ENCODE assay signal across 25 mouse cellular contexts in genomic region chr2:174470333-174470732, GRCm38 (mm10). TPM values are rescaled to one million over a fixed set of nuclear protein-coding genes. Genes with fewer than 3 reads are reported as not detected.
DNase-seq lines count a peak whose midpoint lies in the region; ATAC-seq lines count a peak whose summit lies in the region.
"Had no signal": no experiment of that assay in that cellular context is flagged by ENCODE, and none has a peak within 500 bp of the region (broad histone marks: within the 10 kb centered on the region; RNA-seq: fewer than 3 reads in every experiment).

No protein-coding gene starts in this region.

- peak; percentile 53 for DNase-seq in CD4-positive, CD25-positive, alpha-beta regulatory T cell, adult 2 months (ENCODE audit: low read depth, low spot score)
- peak; percentile 57 for DNase-seq in midbrain, embryonic 11.5 days (ENCODE audit: low spot score, missing footprints)
- DNase-seq in midbrain, embryonic 10.5 days (ENCODE audit: low spot score): no peak
- DNase-seq in lung, adult 18-20 months: no peak
- no peak for DNase-seq in hindbrain, embryonic 11.5 days (ENCODE audit: low spot score)
- DNase-seq: cerebellum, adult 9-11 months; forebrain, postnatal 0 days; heart, postnatal 10 days; kidney, adult 2 months; kidney, postnatal 14 days; lung, adult 2 months; lung, postnatal 36 days; right cerebral cortex, postnatal 14 days had no signal

- no peak overlapping the region for H3K4me3 ChIP-seq in midbrain, embryonic 11.5 days (ENCODE audit: low read depth, low read length)
- H3K4me3 ChIP-seq in midbrain, embryonic 10.5 days: no peak overlapping the region
- peak overlapping the region; percentile 92; the same call in 1 of the 2 replicates for H3K4me3 ChIP-seq in liver, embryonic 12.5 days
- no peak overlapping the region for H3K4me3 ChIP-seq in hindbrain, embryonic 11.5 days (ENCODE audit: low read depth, low read length)
- H3K4me3 ChIP-seq: embryonic facial prominence, embryonic 13.5 days; hindbrain, embryonic 12.5 days; left cerebral cortex, adult 2 months; limb, embryonic 10.5 days; midbrain, embryonic 12.5 days; neural tube, embryonic 12.5 days had no signal

- no peaks in the 10 kb centered on the region; the same call in 1 of the 2 replicates for H3K36me3 ChIP-seq in midbrain, embryonic 11.5 days (ENCODE audit: control insufficient read depth, insufficient read depth, low read length)
- H3K36me3 ChIP-seq in midbrain, embryonic 10.5 days: peaks cover 65% of the 10 kb centered on the region
- peaks cover 62% of the 10 kb centered on the region for H3K36me3 ChIP-seq in liver, embryonic 12.5 days
- no peaks in the 10 kb centered on the region for H3K36me3 ChIP-seq in hindbrain, embryonic 11.5 days (ENCODE audit: control insufficient read depth, insufficient read depth, low read length)

- WGBS in midbrain, embryonic 11.5 days: 90% methylated on average over 4 of the region's 4 CpGs
- 92% methylated on average over 4 of the region's 4 CpGs for WGBS in midbrain, embryonic 10.5 days
- WGBS in liver, embryonic 12.5 days (ENCODE audit: insufficient replicate concordance): 16% methylated on average over 4 of the region's 4 CpGs
- WGBS in hindbrain, embryonic 11.5 days: 92% methylated on average over 4 of the region's 4 CpGs

- no peak overlapping the region for H3K9ac ChIP-seq in midbrain, embryonic 11.5 days (ENCODE audit: low read length)
- no peak overlapping the region for H3K9ac ChIP-seq in liver, embryonic 12.5 days
- no peak overlapping the region for H3K9ac ChIP-seq in hindbrain, embryonic 11.5 days (ENCODE audit: low read depth, low read length)
- H3K9ac ChIP-seq: embryonic facial prominence, embryonic 13.5 days; forebrain, postnatal 0 days; hindbrain, embryonic 12.5 days; midbrain, embryonic 12.5 days; neural tube, embryonic 12.5 days had no signal

- no peaks in the 10 kb centered on the region for H3K9me3 ChIP-seq in midbrain, embryonic 11.5 days (ENCODE audit: control insufficient read depth, low read length)
- H3K9me3 ChIP-seq in midbrain, embryonic 10.5 days (replicated peaks): no peaks in the 10 kb centered on the region
- no peaks in the 10 kb centered on the region for H3K9me3 ChIP-seq in liver, embryonic 12.5 days (replicated peaks)
- no peaks in the 10 kb centered on the region for H3K9me3 ChIP-seq in hindbrain, embryonic 11.5 days (ENCODE audit: control insufficient read depth, low read length)
- H3K9me3 ChIP-seq: embryonic facial prominence, embryonic 13.5 days; hindbrain, embryonic 12.5 days; limb, embryonic 10.5 days; midbrain, embryonic 12.5 days; neural tube, embryonic 12.5 days had no signal

- H3K4me1 ChIP-seq in midbrain, embryonic 11.5 days (ENCODE audit: control insufficient read depth, insufficient read depth, low read length): peaks cover 7% of the 10 kb centered on the region; the same call in 1 of the 2 replicates
- H3K4me1 ChIP-seq in midbrain, embryonic 10.5 days: peaks cover 27% of the 10 kb centered on the region
- peaks cover 54% of the 10 kb centered on the region for H3K4me1 ChIP-seq in liver, embryonic 12.5 days
- 0 out of 2 replicates have a peak, but pooled peaks cover 2% of the 10 kb centered on the region for H3K4me1 ChIP-seq in hindbrain, embryonic 11.5 days (replicated peaks; ENCODE audit: control insufficient read depth, insufficient read depth, low read length)

- no peaks in the 10 kb centered on the region for H3K27me3 ChIP-seq in midbrain, embryonic 11.5 days (ENCODE audit: control insufficient read depth, insufficient read depth, low read length)
- H3K27me3 ChIP-seq in midbrain, embryonic 10.5 days (ENCODE audit: low read depth, poor library complexity, severe bottlenecking): no peaks in the 10 kb centered on the region
- H3K27me3 ChIP-seq in liver, embryonic 12.5 days (replicated peaks): no peaks in the 10 kb centered on the region
- H3K27me3 ChIP-seq in hindbrain, embryonic 11.5 days (ENCODE audit: control insufficient read depth, insufficient read depth, low read length): no peaks in the 10 kb centered on the region
- H3K27me3 ChIP-seq: embryonic facial prominence, embryonic 13.5 days; hindbrain, embryonic 12.5 days; midbrain, embryonic 12.5 days; neural tube, embryonic 12.5 days; Patski had no signal

- H3K4me2 ChIP-seq in midbrain, embryonic 11.5 days: no peak overlapping the region
- peak overlapping the region; percentile 94 for H3K4me2 ChIP-seq in liver, embryonic 12.5 days
- no peak overlapping the region for H3K4me2 ChIP-seq in hindbrain, embryonic 11.5 days (replicated peaks; ENCODE audit: low read depth, low read length)
- H3K4me2 ChIP-seq: embryonic facial prominence, embryonic 13.5 days; heart, embryonic 11.5 days; hindbrain, embryonic 12.5 days; midbrain, embryonic 12.5 days; neural tube, embryonic 12.5 days had no signal

- no peak for ATAC-seq in CD4-positive, CD25-positive, alpha-beta regulatory T cell, adult 4 months
- ATAC-seq in midbrain, embryonic 11.5 days (ENCODE audit: low FRiP score): no peak
- no peak for ATAC-seq in liver, embryonic 12.5 days
- ATAC-seq in megakaryocyte-erythroid progenitor cell, adult 5-6 weeks (replicated peaks; ENCODE audit: low FRiP score, low TSS enrichment, poor library complexity, severe bottlenecking): peak; percentile 62
- ATAC-seq in hindbrain, embryonic 11.5 days (ENCODE audit: low FRiP score): no peak
- ATAC-seq: forebrain, postnatal 0 days; inflammation-experienced regulatory T-cells, adult 6 months; Patski had no signal

- no peak overlapping the region for H3K27ac ChIP-seq in midbrain, embryonic 11.5 days (ENCODE audit: low read depth, low read length)
- no peak overlapping the region for H3K27ac ChIP-seq in midbrain, embryonic 10.5 days (replicated peaks)
- peak overlapping the region; percentile 90; the same call in 1 of the 2 replicates for H3K27ac ChIP-seq in liver, embryonic 12.5 days
- H3K27ac ChIP-seq in hindbrain, embryonic 11.5 days (ENCODE audit: low read depth, low read length): no peak overlapping the region
- H3K27ac ChIP-seq: embryonic facial prominence, embryonic 13.5 days; hindbrain, embryonic 12.5 days; left cerebral cortex, adult 2 months; limb, embryonic 10.5 days; midbrain, embryonic 12.5 days; neural tube, embryonic 12.5 days had no signal

RNA-seq across cellular contexts. Expression of gene Prelid3b, which starts 2.5 kb away (rescaled TPM):
- 10 to 100 TPM; 69.8 to 85.8 TPM for polyA plus RNA-seq in CD4-positive, CD25-positive, alpha-beta regulatory T cell, adult 4 months (2017; shearing (Covaris generic))
- 129 and 130 TPM in 2 replicates for polyA plus RNA-seq in midbrain, embryonic 11.5 days (2014; fragmentation: Nextera tagmentation; extraction: Ambion mirVana)
- polyA plus RNA-seq in midbrain, embryonic 10.5 days (2016; fragmentation: Nextera tagmentation; extraction: Ambion mirVana): 125 and 132 TPM in 2 replicates
- 113 and 115 TPM in 2 replicates for polyA plus RNA-seq in liver, embryonic 12.5 days (2016; fragmentation: Nextera tagmentation; extraction: Ambion mirVana)
- total RNA-seq in megakaryocyte-erythroid progenitor cell, adult 5-6 weeks (2014; fragmentation: Nextera tagmentation): 75.0 and 119 TPM in 2 replicates
- total RNA-seq in megakaryocyte-erythroid progenitor cell, adult 5-6 weeks (2017): 168 and 233 TPM in 2 replicates
- polyA plus RNA-seq in hindbrain, embryonic 11.5 days (2014; fragmentation: Nextera tagmentation; extraction: Ambion mirVana): 130 and 141 TPM in 2 replicates

RNA-seq across cellular contexts. Expression of gene Atp5e, which starts 6.4 kb away (rescaled TPM):
- polyA plus RNA-seq in CD4-positive, CD25-positive, alpha-beta regulatory T cell, adult 4 months (2017; shearing (Covaris generic)): 100 to 1,000 TPM; 552 to 670 TPM
- 694 and 705 TPM in 2 replicates for polyA plus RNA-seq in midbrain, embryonic 11.5 days (2014; fragmentation: Nextera tagmentation; extraction: Ambion mirVana)
- polyA plus RNA-seq in midbrain, embryonic 10.5 days (2016; fragmentation: Nextera tagmentation; extraction: Ambion mirVana): 569 and 605 TPM in 2 replicates
- 514 and 545 TPM in 2 replicates for polyA plus RNA-seq in liver, embryonic 12.5 days (2016; fragmentation: Nextera tagmentation; extraction: Ambion mirVana)
- total RNA-seq in megakaryocyte-erythroid progenitor cell, adult 5-6 weeks (2014; fragmentation: Nextera tagmentation): 794 and 967 TPM in 2 replicates
- 188 and 249 TPM in 2 replicates for total RNA-seq in megakaryocyte-erythroid progenitor cell, adult 5-6 weeks (2017)
- polyA plus RNA-seq in hindbrain, embryonic 11.5 days (2014; fragmentation: Nextera tagmentation; extraction: Ambion mirVana): 686 and 740 TPM in 2 replicates

RNA-seq across cellular contexts. Expression of gene Tubb1, which starts 19.8 kb away (rescaled TPM):
- polyA plus RNA-seq in CD4-positive, CD25-positive, alpha-beta regulatory T cell, adult 4 months (2017; shearing (Covaris generic)): not detected
- polyA plus RNA-seq in midbrain, embryonic 11.5 days (2014; fragmentation: Nextera tagmentation; extraction: Ambion mirVana): 5.3 and 6.8 TPM in 2 replicates
- 4.3 and 6.1 TPM in 2 replicates for polyA plus RNA-seq in midbrain, embryonic 10.5 days (2016; fragmentation: Nextera tagmentation; extraction: Ambion mirVana)
- polyA plus RNA-seq in liver, embryonic 12.5 days (2016; fragmentation: Nextera tagmentation; extraction: Ambion mirVana): 48.2 and 55.7 TPM in 2 replicates
- total RNA-seq in megakaryocyte-erythroid progenitor cell, adult 5-6 weeks (2014; fragmentation: Nextera tagmentation): not detected in 2 replicates
- total RNA-seq in megakaryocyte-erythroid progenitor cell, adult 5-6 weeks (2017): 1.5 and 3.5 TPM in 2 replicates
- 5.3 and 5.7 TPM in 2 replicates for polyA plus RNA-seq in hindbrain, embryonic 11.5 days (2014; fragmentation: Nextera tagmentation; extraction: Ambion mirVana)
- total RNA-seq: left cerebral cortex, adult 2 months had no signal
- polyA plus RNA-seq: Patski had no signal

RNA-seq across cellular contexts. Expression of gene Ctsz, which starts 31.5 kb away (rescaled TPM):
- polyA plus RNA-seq in CD4-positive, CD25-positive, alpha-beta regulatory T cell, adult 4 months (2017; shearing (Covaris generic)): 100 to 1,000 TPM in 1 of 2 experiments, 10 to 100 TPM in 1; 91.9 to 125 TPM
- 93.7 and 102 TPM in 2 replicates for polyA plus RNA-seq in midbrain, embryonic 11.5 days (2014; fragmentation: Nextera tagmentation; extraction: Ambion mirVana)
- 116 TPM in 2 replicates for polyA plus RNA-seq in midbrain, embryonic 10.5 days (2016; fragmentation: Nextera tagmentation; extraction: Ambion mirVana)
- polyA plus RNA-seq in liver, embryonic 12.5 days (2016; fragmentation: Nextera tagmentation; extraction: Ambion mirVana): 102 and 111 TPM in 2 replicates
- 44.2 and 46.0 TPM in 2 replicates for total RNA-seq in megakaryocyte-erythroid progenitor cell, adult 5-6 weeks (2014; fragmentation: Nextera tagmentation)
- 67.3 and 69.2 TPM in 2 replicates for total RNA-seq in megakaryocyte-erythroid progenitor cell, adult 5-6 weeks (2017)
- polyA plus RNA-seq in hindbrain, embryonic 11.5 days (2014; fragmentation: Nextera tagmentation; extraction: Ambion mirVana): 90.2 and 93.7 TPM in 2 replicates

RNA-seq across cellular contexts. Expression of gene Nelfcd, which starts 54.7 kb away (rescaled TPM):
- polyA plus RNA-seq in CD4-positive, CD25-positive, alpha-beta regulatory T cell, adult 4 months (2017; shearing (Covaris generic)): 100 to 1,000 TPM in 1 of 2 experiments, 10 to 100 TPM in 1; 53.4 to 105 TPM
- polyA plus RNA-seq in midbrain, embryonic 11.5 days (2014; fragmentation: Nextera tagmentation; extraction: Ambion mirVana): 163 and 164 TPM in 2 replicates
- polyA plus RNA-seq in midbrain, embryonic 10.5 days (2016; fragmentation: Nextera tagmentation; extraction: Ambion mirVana): 193 and 195 TPM in 2 replicates
- 99.2 and 100 TPM in 2 replicates for polyA plus RNA-seq in liver, embryonic 12.5 days (2016; fragmentation: Nextera tagmentation; extraction: Ambion mirVana)
- total RNA-seq in megakaryocyte-erythroid progenitor cell, adult 5-6 weeks (2014; fragmentation: Nextera tagmentation): 73.4 and 90.4 TPM in 2 replicates
- 49.0 and 50.4 TPM in 2 replicates for total RNA-seq in megakaryocyte-erythroid progenitor cell, adult 5-6 weeks (2017)
- 158 and 163 TPM in 2 replicates for polyA plus RNA-seq in hindbrain, embryonic 11.5 days (2014; fragmentation: Nextera tagmentation; extraction: Ambion mirVana)

Comparison
In these comparisons a context has a peak if more than half of its experiments do, and no peak if none do; other contexts are left out.
1. DNase-seq: peak in CD4-positive, CD25-positive, alpha-beta regulatory T cell, adult 2 months (single experiment) and midbrain, embryonic 11.5 days (single experiment); none in midbrain, embryonic 10.5 days (single experiment), lung, adult 18-20 months (0 of 2) and hindbrain, embryonic 11.5 days (single experiment).